Mouse (Mus musculus) intestine, embryonic 14.5 days (tissue): ENCODE data around the gene Gm27021. TPM values are rescaled to one million over a fixed set of nuclear protein-coding genes. Genes with fewer than 3 reads are reported as not detected.

Source experiments
- ATAC-seq: fragments of 200-750 bp; cut with Nextera tagmentation; replicated peaks from 2 replicates; pipeline ENCODE4 v1.8.0; 2017; ENCODE audit warnings: low read depth, moderate number of reproducible peaks, moderate TSS enrichment, moderate library complexity; ENCODE audit not compliant: low FRiP score, low TSS enrichment
- DNase-seq: peaks from one replicate; pipeline ENCODE4 v3.0.0-alpha.2; 2018; ENCODE audit warnings: low spot score
- H3K27ac ChIP-seq: fragments of 300-500 bp; sonication (generic); 2 replicates; pipeline ENCODE4 v1.5.1; 2014; ENCODE audit warnings: low read depth, mild to moderate bottlenecking, control low read depth
- H3K27me3 ChIP-seq: fragments of 300-500 bp; sonication (generic); replicated peaks from 2 replicates; pipeline ENCODE4 v1.6.1; 2014; ENCODE audit warnings: low read length, control low read depth; ENCODE audit not compliant: control insufficient read depth, insufficient read depth
- H3K36me3 ChIP-seq: fragments of 300-500 bp; sonication (generic); 2 replicates; pipeline ENCODE4 v1.6.1; 2014; ENCODE audit warnings: low read length, control low read depth; ENCODE audit not compliant: control insufficient read depth, insufficient read depth
- H3K4me1 ChIP-seq: fragments of 300-500 bp; sonication (generic); replicated peaks from 2 replicates; pipeline ENCODE4 v1.6.1; 2014; ENCODE audit warnings: low read length, control low read depth, mixed read lengths; ENCODE audit not compliant: control insufficient read depth, insufficient read depth
- H3K4me2 ChIP-seq: fragments of 300-500 bp; sonication (generic); 2 replicates; pipeline ENCODE4 v1.6.1; 2014; ENCODE audit warnings: low read length
- H3K4me3 ChIP-seq: fragments of 300-500 bp; sonication (generic); 2 replicates; pipeline ENCODE4 v1.5.1; 2014; ENCODE audit warnings: low read depth, low read length, control low read depth, mixed read lengths
- H3K9ac ChIP-seq: fragments of 300-500 bp; sonication (generic); 2 replicates; pipeline ENCODE4 v1.6.1; 2014; ENCODE audit warnings: mild to moderate bottlenecking, low read length
- H3K9me3 ChIP-seq: fragments of 300-500 bp; sonication (generic); 2 replicates; pipeline ENCODE4 v1.6.1; 2016; ENCODE audit warnings: low read length, control low read depth; ENCODE audit not compliant: control insufficient read depth
- WGBS: fragments of 180-500 bp; shearing (Covaris S2); extraction: QIAGEN DNeasy Blood & Tissue Kit; methylation state at CpG from one replicate; pipeline ENCODE4 v1.1.7; 2014; 5-methylcytosine and 5-hydroxymethylcytosine counted together
- polyA plus RNA-seq: library from polyadenylated mRNA; unstranded; fragments of >200 nt; fragmentation: Nextera tagmentation; extraction: Ambion mirVana; gene quantifications from 2 replicates; pipeline ENCODE4 v1.2.1, GENCODE M21; 2014

Gene Gm27021
- 0.62 and 1.7 TPM in 2 replicates for polyA plus RNA-seq

GRCm38 (mm10) chr8:120667561-120668373 is at the start of gene Gm27021, which contains the start of gene Cox4i1:
Gm27021 (minus strand) TSS chr8:120668079.
Cox4i1 (plus strand) TSS chr8:120668222.
- Histone ChIP-seq H3K9me3 (no peaks in the 10 kb centered on the region), H3K36me3 (peaks cover 35% of the 10 kb centered on the region), H3K4me2 (peak within 1 kb of the TSS; percentile 89), H3K9ac (peak within 1 kb of the TSS; percentile 96), H3K4me1 (peaks cover 24% of the 10 kb centered on the region), H3K27ac (peak within 1 kb of the TSS; percentile 84), H3K4me3 (peak within 1 kb of the TSS; percentile 99), H3K27me3 (no peaks in the 10 kb centered on the region)
- under 1% methylated on average over 82 of the region's 105 CpGs for WGBS
- peak; percentile 95 for DNase-seq
- ATAC-seq: peak; percentile 95

GRCm38 (mm10) chr8:120715996-120716680 is 48.3 kb upstream of the Gm27021 start:
- Histone ChIP-seq H3K36me3 (no peaks in the 10 kb centered on the region), H3K4me3 (no peak overlapping the region), H3K9ac (no peak overlapping the region), H3K27me3 (no peaks in the 10 kb centered on the region), H3K4me2 (no peak overlapping the region), H3K4me1 (no peaks in the 10 kb centered on the region), H3K9me3 (no peaks in the 10 kb centered on the region), H3K27ac (no peak overlapping the region)
- DNase-seq (no peak), ATAC-seq (no peak)
- 76% methylated on average over 15 of the region's 15 CpGs for WGBS

DNA sequence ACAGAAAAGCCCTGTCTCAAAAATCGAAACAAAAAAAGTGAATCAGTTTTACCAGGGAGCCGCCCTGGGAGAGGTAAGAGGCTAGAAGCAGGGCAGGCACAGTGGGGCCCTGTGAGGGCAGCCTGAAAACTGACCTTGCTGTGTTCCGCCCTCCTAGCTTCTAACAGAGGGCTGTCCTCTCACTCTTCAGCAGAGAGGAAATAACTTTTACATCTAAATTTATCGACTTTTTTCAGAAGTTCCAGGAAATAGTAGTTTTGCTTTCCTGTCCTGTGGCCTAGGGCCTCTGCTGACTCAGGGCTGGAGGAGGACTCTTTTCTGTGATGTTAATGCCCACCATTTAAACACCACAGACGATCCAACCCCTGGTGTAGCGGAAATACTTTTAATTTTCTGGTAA is 47.3 kb upstream of the Gm27021 start:
- Histone ChIP-seq H3K27me3 (no peaks in the 10 kb centered on the region), H3K9ac (no peak overlapping the region), H3K4me3 (no peak overlapping the region), H3K9me3 (no peaks in the 10 kb centered on the region), H3K4me2 (no peak overlapping the region), H3K36me3 (no peaks in the 10 kb centered on the region), H3K27ac (no peak overlapping the region), H3K4me1 (no peaks in the 10 kb centered on the region)
- no peak for DNase-seq
- no peak for ATAC-seq
- WGBS: 70% methylated on average over 6 of the region's 6 CpGs

DNA sequence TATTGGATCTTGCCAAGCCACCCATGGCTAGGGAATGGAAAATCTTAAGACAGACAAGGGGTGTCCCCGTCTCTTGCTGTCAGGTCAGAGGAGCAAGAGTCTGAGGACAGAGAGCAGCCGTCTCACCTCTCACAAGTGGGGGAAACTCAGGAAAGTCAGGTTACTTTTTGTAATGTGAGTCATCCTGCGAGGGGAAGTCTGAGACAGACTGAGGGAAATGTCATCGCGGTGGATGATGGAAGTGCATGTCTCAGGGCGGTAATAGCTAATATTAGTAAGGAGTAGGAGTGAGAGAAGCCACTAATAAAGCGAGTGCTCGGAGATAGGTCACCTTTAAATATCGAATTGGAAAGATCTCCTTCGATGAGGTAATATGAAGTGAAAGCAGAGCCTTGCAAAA is 41.3 kb upstream of the Gm27021 start:
- Histone ChIP-seq H3K27me3 (no peaks in the 10 kb centered on the region), H3K27ac (no peak overlapping the region), H3K4me3 (no peak overlapping the region), H3K4me2 (no peak overlapping the region), H3K4me1 (no peaks in the 10 kb centered on the region), H3K36me3 (no peaks in the 10 kb centered on the region), H3K9ac (no peak overlapping the region), H3K9me3 (no peaks in the 10 kb centered on the region)
- DNase-seq: no peak
- ATAC-seq: no peak
- 72% methylated on average over 10 of the region's 10 CpGs for WGBS

DNA sequence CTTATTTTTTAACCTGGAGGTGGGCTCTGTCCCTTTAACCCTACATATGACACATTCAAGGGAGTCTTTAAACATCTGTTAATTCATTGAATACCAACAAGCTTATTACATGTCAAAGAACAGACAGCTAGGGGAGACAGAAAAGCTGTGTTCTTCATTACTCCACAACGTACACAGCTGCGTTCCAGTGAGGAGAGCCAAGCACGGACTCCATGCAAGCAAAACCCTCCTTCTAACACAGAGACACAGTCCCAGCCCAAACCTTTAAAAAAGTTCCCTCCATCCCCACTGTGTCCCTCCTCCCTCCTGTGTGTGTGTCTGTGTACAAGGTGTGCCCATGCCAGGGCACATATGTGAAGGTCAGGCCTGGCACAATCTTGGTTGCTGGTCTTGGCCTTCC is 38.3 kb upstream of the Gm27021 start:
- no peak overlapping the region for H3K27ac ChIP-seq
- H3K27me3 ChIP-seq: no peaks in the 10 kb centered on the region
- no peaks in the 10 kb centered on the region for H3K4me1 ChIP-seq
- no peak overlapping the region for H3K4me2 ChIP-seq
- H3K36me3 ChIP-seq: no peaks in the 10 kb centered on the region
- ATAC-seq (no peak), DNase-seq (no peak)
- WGBS: 59% methylated on average over 3 of the region's 3 CpGs
- no peaks in the 10 kb centered on the region for H3K9me3 ChIP-seq
- H3K4me3 ChIP-seq: no peak overlapping the region
- H3K9ac ChIP-seq: no peak overlapping the region

DNA sequence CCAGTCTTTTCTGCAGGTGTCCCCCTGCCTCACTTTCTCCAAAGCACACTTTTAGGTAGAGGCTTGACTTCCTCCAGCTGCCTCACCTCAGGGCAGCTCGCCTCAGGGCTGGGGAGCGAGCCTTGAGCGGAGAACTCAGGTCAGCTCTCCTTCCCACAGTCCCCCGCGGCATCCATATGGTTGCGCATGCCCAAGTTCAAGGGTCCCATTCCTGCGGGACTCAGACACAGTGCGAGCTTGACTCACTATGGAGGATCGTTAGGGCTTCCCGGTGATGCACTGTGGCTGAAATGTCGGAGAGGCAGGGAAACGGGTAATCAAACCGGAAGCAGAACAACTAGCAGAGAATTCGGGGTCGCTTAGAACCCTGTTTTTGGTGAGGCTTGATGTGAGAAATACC is 37.3 kb upstream of the Gm27021 start:
- Histone ChIP-seq H3K4me2 (no peak overlapping the region), H3K4me3 (no peak overlapping the region), H3K27me3 (no peaks in the 10 kb centered on the region), H3K9me3 (no peaks in the 10 kb centered on the region), H3K4me1 (no peaks in the 10 kb centered on the region), H3K9ac (no peak overlapping the region), H3K27ac (no peak overlapping the region), H3K36me3 (no peaks in the 10 kb centered on the region)
- 83% methylated on average over 15 of the region's 15 CpGs for WGBS
- ATAC-seq: no peak
- DNase-seq: no peak

- no peaks in the 10 kb centered on the region for H3K4me1 ChIP-seq
- WGBS: 28% methylated on average over 9 of the region's 9 CpGs
- H3K27ac ChIP-seq: no peak overlapping the region
Observed at GRCm38 (mm10) chr8:120704203-120704602, 36.3 kb upstream of the Gm27021 start.

GRCm38 (mm10) chr8:120701758-120702465 is 34.0 kb upstream of the Gm27021 start:
- no peak overlapping the region for H3K4me3 ChIP-seq
- no peak overlapping the region for H3K27ac ChIP-seq
- no peaks in the 10 kb centered on the region for H3K9me3 ChIP-seq
- WGBS: 55% methylated on average over 19 of the region's 19 CpGs
- ATAC-seq: 0 out of 2 replicates have a peak, but pooled peaks have one; percentile 23
- no peaks in the 10 kb centered on the region for H3K36me3 ChIP-seq
- H3K4me2 ChIP-seq: no peak overlapping the region
- no peaks in the 10 kb centered on the region for H3K27me3 ChIP-seq
- no peak overlapping the region for H3K9ac ChIP-seq
- DNase-seq: no peak
- peaks cover 17% of the 10 kb centered on the region for H3K4me1 ChIP-seq

More at GRCm38 (mm10) chr8:120704203-120704602, 36.3 kb upstream of the Gm27021 start:
- H3K4me2 ChIP-seq: no peak overlapping the region
- ATAC-seq (no peak), DNase-seq (no peak)
- no peak overlapping the region for H3K9ac ChIP-seq
- no peak overlapping the region for H3K4me3 ChIP-seq
- no peaks in the 10 kb centered on the region for H3K36me3 ChIP-seq
- H3K27me3 ChIP-seq: no peaks in the 10 kb centered on the region
- no peaks in the 10 kb centered on the region for H3K9me3 ChIP-seq
